Mouse (Mus musculus): Measurements from ENCODE around the gene Olfr1366. TPM values are rescaled to one million over a fixed set of nuclear protein-coding genes. Genes with fewer than 3 reads are reported as not detected.
"Not testable (repeated sequence)": the region's sequence is repeated elsewhere in the genome, so short reads cannot be mapped to it uniquely, and the experiment has no call there.

The Olfr1366 gene
- polyA plus RNA-seq, 1 experiment from 2014 or later, result 0.17 TPM

DNA sequence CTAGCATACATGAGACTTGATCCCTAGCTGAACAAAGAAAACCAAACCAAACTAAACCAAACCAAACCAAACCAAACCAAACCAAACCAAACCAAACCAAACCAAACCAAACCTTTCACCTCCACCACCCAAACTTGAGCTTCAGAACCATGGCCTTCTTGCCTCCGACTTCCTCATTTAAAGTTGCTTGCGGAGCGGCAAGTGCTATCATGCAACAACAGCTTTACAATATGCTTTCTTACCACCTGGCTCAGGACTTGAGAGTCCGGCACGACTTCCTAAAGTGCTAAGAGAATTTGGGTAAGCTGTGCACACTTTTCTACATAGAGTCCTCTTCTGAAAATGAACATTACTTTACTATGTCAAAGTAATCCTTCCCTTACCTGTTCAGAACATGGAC is 40.3 kb downstream of the Olfr1366 start:
- H3K4me2 ChIP-seq (ENCODE audit: low read depth, low read length), result no peak overlapping the region
- no peaks in the 10 kb centered on the region for H3K36me3 ChIP-seq (ENCODE audit: control insufficient read depth, insufficient read depth, low read length)
- no peak overlapping the region for H3K4me3 ChIP-seq (ENCODE audit: low read length)
- no peaks in the 10 kb centered on the region for H3K4me1 ChIP-seq (ENCODE audit: control insufficient read depth, insufficient read depth, low read length)
- H3K9ac ChIP-seq (ENCODE audit: low read depth, low read length), result no peak overlapping the region
- 91% methylated on average over 5 of the region's 5 CpGs for WGBS
- no peaks in the 10 kb centered on the region for H3K9me3 ChIP-seq (ENCODE audit: control insufficient read depth, low read length)
- no peak for ATAC-seq
- H3K27ac ChIP-seq (ENCODE audit: low read length), result no peak overlapping the region
- H3K27me3 ChIP-seq (replicated peaks; ENCODE audit: control insufficient read depth, insufficient read depth, low read length), result no peaks in the 10 kb centered on the region

DNA sequence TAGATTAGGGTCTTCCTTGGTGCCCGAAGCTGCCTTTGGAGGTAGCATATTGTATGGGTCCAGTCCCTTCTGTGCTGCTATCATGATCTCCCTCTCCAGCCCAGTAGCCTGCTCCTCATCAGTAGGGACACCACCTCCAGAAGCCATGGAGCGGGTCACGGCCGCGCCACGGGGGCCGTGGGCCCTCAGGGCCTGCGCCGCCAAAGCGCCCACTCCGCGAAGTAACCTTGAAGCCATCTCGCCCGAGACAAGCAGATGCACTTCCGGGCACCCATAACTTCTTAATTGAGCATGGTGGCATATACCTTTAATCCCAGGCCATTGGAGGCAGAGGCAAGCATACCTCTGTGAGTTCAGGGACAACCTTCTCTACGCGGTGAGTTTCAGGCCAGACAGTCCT is 41.4 kb downstream of the Olfr1366 start, which contains the start of gene Gm11273:
Gm11273 (minus strand) TSS at position 237 of the 400 bp plus-strand sequence.
- not testable (repeated sequence) for H3K36me3 ChIP-seq (ENCODE audit: control insufficient read depth, insufficient read depth, low read length); H3K9ac ChIP-seq (ENCODE audit: low read depth, low read length); ATAC-seq; H3K9me3 ChIP-seq (ENCODE audit: control insufficient read depth, low read length); H3K4me1 ChIP-seq (ENCODE audit: control insufficient read depth, insufficient read depth, low read length); H3K27me3 ChIP-seq (replicated peaks; ENCODE audit: control insufficient read depth, insufficient read depth, low read length); H3K4me3 ChIP-seq (ENCODE audit: low read length); H3K4me2 ChIP-seq (ENCODE audit: low read depth, low read length); H3K27ac ChIP-seq (ENCODE audit: low read length)
- 92% methylated on average over 17 of the region's 17 CpGs for WGBS

DNA sequence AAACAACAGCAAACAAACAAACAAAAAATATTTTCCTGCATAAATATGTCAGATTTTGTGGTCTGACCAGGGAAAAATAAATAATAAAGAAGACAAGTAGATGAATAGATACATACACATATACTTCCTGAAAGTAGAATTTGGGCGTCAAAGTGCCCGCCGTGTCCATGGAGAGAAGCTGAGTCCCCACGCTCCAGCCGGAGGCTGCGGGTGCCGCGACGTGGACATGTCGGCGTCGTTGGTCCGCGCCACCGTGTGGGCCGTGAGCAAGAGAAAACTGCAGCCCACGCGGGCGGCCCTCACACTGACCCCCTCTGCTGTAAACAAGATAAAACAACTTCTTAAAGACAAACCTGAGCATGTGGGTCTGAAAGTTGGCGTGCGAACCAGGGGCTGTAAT is 47.5 kb downstream of the Olfr1366 start, which contains the start of gene AK157302:
AK157302 (plus strand) TSS at position 144 of the 400 bp plus-strand sequence.
- H3K9me3 ChIP-seq (ENCODE audit: control insufficient read depth, low read length), result no peaks in the 10 kb centered on the region
- H3K4me2 ChIP-seq (ENCODE audit: low read depth, low read length), result no peak within 1 kb of the TSS
- no peaks in the 10 kb centered on the region for H3K27me3 ChIP-seq (replicated peaks; ENCODE audit: control insufficient read depth, insufficient read depth, low read length)
- H3K4me3 ChIP-seq (ENCODE audit: low read length), result no peak within 1 kb of the TSS
- no peak for ATAC-seq
- no peak within 1 kb of the TSS for H3K27ac ChIP-seq (ENCODE audit: low read length)
- no peak within 1 kb of the TSS for H3K9ac ChIP-seq (ENCODE audit: low read depth, low read length)
- WGBS, result 91% methylated on average over 21 of the region's 21 CpGs
- H3K4me1 ChIP-seq (ENCODE audit: control insufficient read depth, insufficient read depth, low read length), result no peaks in the 10 kb centered on the region
- no peaks in the 10 kb centered on the region for H3K36me3 ChIP-seq (ENCODE audit: control insufficient read depth, insufficient read depth, low read length)

DNA sequence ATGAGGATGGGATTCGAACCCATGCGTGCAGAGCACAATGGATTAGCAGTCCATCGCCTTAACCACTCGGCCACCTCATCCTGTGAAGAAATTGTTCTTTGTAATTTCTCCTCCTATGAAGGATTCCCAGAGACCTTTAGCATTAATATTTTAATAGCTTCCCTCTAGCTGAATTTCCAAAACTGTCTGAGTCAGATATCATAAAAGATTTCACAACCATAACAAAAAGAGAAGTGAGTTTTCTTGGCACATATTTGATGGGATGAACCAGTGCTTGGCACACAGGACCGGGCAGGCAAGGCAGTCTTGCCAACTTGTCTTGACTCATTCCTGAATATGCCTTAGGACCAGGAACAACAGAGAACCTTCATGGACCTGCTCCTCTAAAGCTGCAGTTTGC is 49.8 kb downstream of the Olfr1366 start:
- Histone ChIP-seq H3K4me2 (ENCODE audit: low read depth, low read length) (no peak overlapping the region), H3K4me1 (ENCODE audit: control insufficient read depth, insufficient read depth, low read length) (no peaks in the 10 kb centered on the region), H3K27ac (ENCODE audit: low read length) (no peak overlapping the region), H3K4me3 (ENCODE audit: low read length) (no peak overlapping the region), H3K9ac (ENCODE audit: low read depth, low read length) (no peak overlapping the region), H3K36me3 (ENCODE audit: control insufficient read depth, insufficient read depth, low read length) (no peaks in the 10 kb centered on the region), H3K27me3 (replicated peaks; ENCODE audit: control insufficient read depth, insufficient read depth, low read length) (no peaks in the 10 kb centered on the region), H3K9me3 (ENCODE audit: control insufficient read depth, low read length) (no peaks in the 10 kb centered on the region)
- 94% methylated on average over 5 of the region's 5 CpGs for WGBS
- ATAC-seq, result no peak

DNA sequence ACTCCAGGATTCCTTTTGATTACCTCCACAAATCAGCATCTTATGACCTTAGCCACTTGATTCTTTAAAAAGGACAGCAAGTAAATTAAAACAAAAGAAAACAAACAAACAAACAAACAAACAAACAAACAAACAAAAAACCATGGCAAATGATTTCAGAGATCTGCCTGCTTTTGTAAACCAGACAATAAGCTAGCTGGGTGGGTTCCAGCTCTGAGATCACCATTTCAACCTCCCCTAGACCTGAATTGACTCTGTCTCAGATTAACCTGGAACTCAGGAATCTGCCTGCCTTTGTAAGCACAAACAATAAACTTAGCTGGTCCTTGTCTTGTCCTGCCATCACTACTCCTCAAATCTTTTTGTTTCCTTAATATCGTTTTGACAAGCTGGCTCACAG is 55.7 kb downstream of the Olfr1366 start:
- H3K9ac ChIP-seq (ENCODE audit: low read depth, low read length), result no peak overlapping the region
- no peaks in the 10 kb centered on the region for H3K36me3 ChIP-seq (ENCODE audit: control insufficient read depth, insufficient read depth, low read length)
- 91% methylated on average over 1 of the region's 1 CpGs for WGBS
- no peaks in the 10 kb centered on the region for H3K27me3 ChIP-seq (replicated peaks; ENCODE audit: control insufficient read depth, insufficient read depth, low read length)
- no peaks in the 10 kb centered on the region for H3K4me1 ChIP-seq (ENCODE audit: control insufficient read depth, insufficient read depth, low read length)
- H3K4me3 ChIP-seq (ENCODE audit: low read length), result no peak overlapping the region
- no peak overlapping the region for H3K4me2 ChIP-seq (ENCODE audit: low read depth, low read length)
- ATAC-seq, result no peak
- H3K27ac ChIP-seq (ENCODE audit: low read length), result no peak overlapping the region
- no peaks in the 10 kb centered on the region for H3K9me3 ChIP-seq (ENCODE audit: control insufficient read depth, low read length)

Other genes starting within 250 kb of the Olfr1366 start
- not detected in 2 replicates for gene Gpx6, start 230.7 kb downstream of the Olfr1366 start, polyA plus RNA-seq (2015; fragmentation: Nextera tagmentation; extraction: Ambion mirVana)
- gene Olfr1367, start 195.9 kb downstream of the Olfr1366 start, polyA plus RNA-seq (2015; fragmentation: Nextera tagmentation; extraction: Ambion mirVana), result not detected in 2 replicates
- 6.6 and 7.9 TPM in 2 replicates for gene Zscan12, start 180.0 kb downstream of the Olfr1366 start, polyA plus RNA-seq (2015; fragmentation: Nextera tagmentation; extraction: Ambion mirVana)
- gene Zkscan3, start 140.1 kb downstream of the Olfr1366 start, polyA plus RNA-seq (2015; fragmentation: Nextera tagmentation; extraction: Ambion mirVana), result 61.7 and 64.5 TPM in 2 replicates
- 2.4 TPM in 2 replicates for gene Pgbd1, start 101.8 kb downstream of the Olfr1366 start, polyA plus RNA-seq (2015; fragmentation: Nextera tagmentation; extraction: Ambion mirVana)
- gene Zscan26, start 89.1 kb downstream of the Olfr1366 start, polyA plus RNA-seq (2015; fragmentation: Nextera tagmentation; extraction: Ambion mirVana), result 22.3 and 23.6 TPM in 2 replicates
- gene Nkapl, start 74.3 kb downstream of the Olfr1366 start, polyA plus RNA-seq (2015; fragmentation: Nextera tagmentation; extraction: Ambion mirVana), result 1.8 and 2.0 TPM in 2 replicates
- gene Zkscan4, start 63.9 kb downstream of the Olfr1366 start, polyA plus RNA-seq (2015; fragmentation: Nextera tagmentation; extraction: Ambion mirVana), result 2.4 and 2.5 TPM in 2 replicates
- not detected in 2 replicates for gene Gm10065, start 63.4 kb downstream of the Olfr1366 start, polyA plus RNA-seq (2015; fragmentation: Nextera tagmentation; extraction: Ambion mirVana)
- gene AK157302, start 47.6 kb downstream of the Olfr1366 start, polyA plus RNA-seq (2015; fragmentation: Nextera tagmentation; extraction: Ambion mirVana), result 0.22 and 0.39 TPM in 2 replicates
- 10.9 and 12.1 TPM in 2 replicates for gene Gm11273, start 41.4 kb downstream of the Olfr1366 start, polyA plus RNA-seq (2015; fragmentation: Nextera tagmentation; extraction: Ambion mirVana)
- gene Zkscan8, start 11.7 kb downstream of the Olfr1366 start, polyA plus RNA-seq (2015; fragmentation: Nextera tagmentation; extraction: Ambion mirVana), result 3.0 and 3.4 TPM in 2 replicates
- not detected in 2 replicates for gene Olfr1535, start 17.1 kb upstream of the Olfr1366 start, polyA plus RNA-seq (2015; fragmentation: Nextera tagmentation; extraction: Ambion mirVana)
- not detected in 2 replicates for gene Olfr1364, start 39.0 kb upstream of the Olfr1366 start, polyA plus RNA-seq (2015; fragmentation: Nextera tagmentation; extraction: Ambion mirVana)
- not detected in 2 replicates for gene Olfr1362, start 71.2 kb upstream of the Olfr1366 start, polyA plus RNA-seq (2015; fragmentation: Nextera tagmentation; extraction: Ambion mirVana)
- gene Olfr11, start 99.7 kb upstream of the Olfr1366 start, polyA plus RNA-seq (2015; fragmentation: Nextera tagmentation; extraction: Ambion mirVana), result not detected in 2 replicates
- not detected in 2 replicates for gene Olfr1361, start 120.6 kb upstream of the Olfr1366 start, polyA plus RNA-seq (2015; fragmentation: Nextera tagmentation; extraction: Ambion mirVana)
- not detected in 2 replicates for gene Olfr1360, start 134.6 kb upstream of the Olfr1366 start, polyA plus RNA-seq (2015; fragmentation: Nextera tagmentation; extraction: Ambion mirVana)
- gene Olfr1359, start 155.3 kb upstream of the Olfr1366 start, polyA plus RNA-seq (2015; fragmentation: Nextera tagmentation; extraction: Ambion mirVana), result not detected in 2 replicates
- 2.3 and 2.5 TPM in 2 replicates for gene Hist1h2bl, start 173.3 kb upstream of the Olfr1366 start, polyA plus RNA-seq (2015; fragmentation: Nextera tagmentation; extraction: Ambion mirVana)
- 10.9 and 17.9 TPM in 2 replicates for gene Hist1h2ai, start 173.6 kb upstream of the Olfr1366 start, polyA plus RNA-seq (2015; fragmentation: Nextera tagmentation; extraction: Ambion mirVana)
- 4.8 and 9.5 TPM in 2 replicates for gene Hist1h3h, start 174.9 kb upstream of the Olfr1366 start, polyA plus RNA-seq (2015; fragmentation: Nextera tagmentation; extraction: Ambion mirVana)
- 1.7 and 3.5 TPM in 2 replicates for gene Hist1h2bm, start 179.2 kb upstream of the Olfr1366 start, polyA plus RNA-seq (2015; fragmentation: Nextera tagmentation; extraction: Ambion mirVana)
- 0.66 and 2.1 TPM in 2 replicates for gene Hist1h4j, start 192.3 kb upstream of the Olfr1366 start, polyA plus RNA-seq (2015; fragmentation: Nextera tagmentation; extraction: Ambion mirVana)
- 4.0 and 4.7 TPM in 2 replicates for gene Hist1h4k, start 207.7 kb upstream of the Olfr1366 start, polyA plus RNA-seq (2015; fragmentation: Nextera tagmentation; extraction: Ambion mirVana)
- gene Hist1h2ak, start 211.0 kb upstream of the Olfr1366 start, polyA plus RNA-seq (2015; fragmentation: Nextera tagmentation; extraction: Ambion mirVana), result 13.0 and 13.5 TPM in 2 replicates
- gene Hist1h2bn, start 211.3 kb upstream of the Olfr1366 start, polyA plus RNA-seq (2015; fragmentation: Nextera tagmentation; extraction: Ambion mirVana), result 1.9 and 2.5 TPM in 2 replicates
- 10.0 and 14.9 TPM in 2 replicates for gene Hist1h1b, start 237.8 kb upstream of the Olfr1366 start, polyA plus RNA-seq (2015; fragmentation: Nextera tagmentation; extraction: Ambion mirVana)
- gene Hist1h3i, start 240.6 kb upstream of the Olfr1366 start, polyA plus RNA-seq (2015; fragmentation: Nextera tagmentation; extraction: Ambion mirVana), result 53.6 and 66.8 TPM in 2 replicates
- gene Hist1h2an, start 244.4 kb upstream of the Olfr1366 start, polyA plus RNA-seq (2015; fragmentation: Nextera tagmentation; extraction: Ambion mirVana), result 3.8 and 4.1 TPM in 2 replicates
- gene Hist1h2bp, start 244.7 kb upstream of the Olfr1366 start, polyA plus RNA-seq (2015; fragmentation: Nextera tagmentation; extraction: Ambion mirVana), result 1.5 and 1.7 TPM in 2 replicates